Mouse (Mus musculus) c-Kit-negative CD71-positive TER-119-positive erythroid progenitor cells, embryonic 14.5 days (primary cell): ENCODE results near the gene Slc5a3.

Experiments used
- DNase-seq: peaks from one replicate; pipeline ENCODE4 v3.0.0-alpha.2; 2013; ENCODE audit warnings: low read depth, low spot score

Gene Slc5a3

DNA sequence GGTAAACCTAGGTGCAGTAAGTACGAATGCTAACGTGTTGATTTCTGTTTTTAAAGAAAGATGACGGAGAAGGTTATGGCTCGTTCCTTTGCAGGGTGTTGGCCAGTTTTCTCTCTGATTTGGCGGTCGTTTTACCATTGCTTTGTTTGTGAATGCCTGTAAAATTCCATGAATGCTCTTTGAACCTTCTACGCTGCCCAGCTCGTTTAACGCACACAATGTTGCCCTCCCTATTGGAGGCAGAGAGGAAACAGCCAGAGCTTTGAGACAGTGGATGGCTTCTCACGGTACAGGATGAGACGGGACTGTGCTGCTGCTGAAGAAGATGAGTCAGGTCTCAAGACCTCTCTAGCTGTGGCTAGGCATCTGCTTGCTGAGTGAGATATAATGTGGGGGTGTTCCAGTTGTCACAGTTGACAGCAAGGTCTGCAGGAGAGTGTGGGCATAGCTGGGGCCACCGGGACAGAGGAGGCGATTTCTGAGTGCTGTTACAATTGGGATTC lies 60.9 kb downstream of the Slc5a3 start:
- no peak for DNase-seq

DNA sequence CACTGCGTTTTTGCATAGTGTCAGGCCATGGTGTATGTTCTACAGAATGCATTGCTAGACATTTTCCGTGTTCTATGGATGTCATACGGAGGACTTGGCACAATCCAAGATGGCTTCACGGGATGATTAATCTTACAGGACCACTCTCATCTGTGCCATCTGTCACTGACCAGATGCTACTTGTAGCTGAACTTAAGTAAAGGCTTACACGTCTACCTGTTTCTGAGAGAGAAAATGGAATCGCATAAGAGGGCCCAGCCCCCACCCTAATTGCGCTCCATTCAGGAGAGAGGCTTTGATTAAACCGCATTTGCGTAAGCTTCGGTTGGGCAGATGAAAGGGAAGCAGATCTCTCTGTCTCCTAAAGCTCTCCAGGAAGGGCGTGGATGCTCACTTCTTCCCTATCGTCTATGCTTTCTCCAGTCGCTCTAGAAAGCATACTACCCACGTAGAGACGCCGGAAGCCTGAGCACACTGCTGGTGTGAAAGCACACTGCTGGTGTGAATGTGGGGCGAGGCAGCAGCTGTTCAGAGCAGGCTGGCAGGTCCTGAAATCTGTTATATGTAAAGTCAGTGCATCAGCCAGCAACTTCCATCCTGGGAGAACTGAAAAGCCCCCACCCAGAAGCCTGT lies 62.9 kb downstream of the Slc5a3 start:
- DNase-seq = no peak

DNA sequence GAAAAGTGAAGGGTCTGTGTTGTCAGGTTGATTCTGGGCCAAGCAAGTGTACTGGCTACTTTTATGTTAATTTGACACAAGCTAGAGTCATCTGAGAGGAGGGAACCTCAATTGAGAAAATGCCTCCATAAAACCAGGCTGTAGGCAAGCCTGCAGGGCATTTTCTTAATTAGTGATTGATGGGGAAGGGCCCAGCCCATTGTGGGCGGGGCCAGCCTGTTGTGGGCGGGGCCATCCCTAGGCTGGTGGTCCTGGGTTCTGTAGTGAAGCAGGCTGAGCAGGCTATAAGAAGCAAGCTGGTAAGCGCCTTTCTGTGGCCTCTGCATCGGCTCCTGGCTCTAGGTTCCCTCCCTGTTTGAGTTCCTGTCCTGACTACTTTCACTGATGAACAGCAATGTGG lies 69.1 kb downstream of the Slc5a3 start:
- no peak for DNase-seq

DNA sequence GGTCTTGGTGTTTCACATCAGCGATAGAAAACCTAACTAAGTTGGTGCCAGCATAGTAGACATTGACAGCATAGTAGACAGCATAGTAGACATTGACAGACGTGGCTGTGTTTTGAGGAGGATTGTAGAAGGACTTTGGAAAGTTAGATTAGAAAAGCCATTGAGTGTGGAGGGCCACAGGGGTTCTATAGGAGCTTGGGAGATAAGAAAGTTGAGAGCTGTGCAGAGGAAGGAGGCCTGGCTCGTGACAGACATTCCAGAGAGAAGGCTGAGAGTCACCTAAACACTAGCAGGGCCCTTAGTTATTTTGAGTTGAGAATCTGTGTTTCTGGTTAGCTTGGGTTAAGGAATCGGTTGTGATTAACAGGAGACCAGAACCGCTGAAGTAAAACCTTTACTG lies 69.5 kb downstream of the Slc5a3 start:
- no peak for DNase-seq

DNA sequence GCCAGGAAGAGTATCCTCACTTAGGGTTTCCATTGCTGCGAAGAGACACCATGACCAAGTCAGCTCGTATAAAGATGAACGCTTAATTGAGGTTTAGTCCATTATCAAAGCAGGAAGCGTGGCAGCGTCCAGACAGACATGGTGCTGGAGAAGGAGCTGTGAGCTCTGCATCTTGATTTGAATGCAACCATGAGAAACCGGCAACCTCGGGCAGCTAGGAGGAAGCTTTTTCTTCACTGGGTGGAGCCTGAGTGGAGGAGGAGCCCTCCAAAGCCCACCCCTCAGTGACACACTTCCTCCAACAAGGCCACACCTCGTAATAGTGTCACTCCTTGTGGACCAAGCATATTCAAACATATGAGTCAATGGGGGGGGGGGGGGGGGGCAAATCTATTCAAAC lies 71.7 kb downstream of the Slc5a3 start:
- no peak for DNase-seq

DNA sequence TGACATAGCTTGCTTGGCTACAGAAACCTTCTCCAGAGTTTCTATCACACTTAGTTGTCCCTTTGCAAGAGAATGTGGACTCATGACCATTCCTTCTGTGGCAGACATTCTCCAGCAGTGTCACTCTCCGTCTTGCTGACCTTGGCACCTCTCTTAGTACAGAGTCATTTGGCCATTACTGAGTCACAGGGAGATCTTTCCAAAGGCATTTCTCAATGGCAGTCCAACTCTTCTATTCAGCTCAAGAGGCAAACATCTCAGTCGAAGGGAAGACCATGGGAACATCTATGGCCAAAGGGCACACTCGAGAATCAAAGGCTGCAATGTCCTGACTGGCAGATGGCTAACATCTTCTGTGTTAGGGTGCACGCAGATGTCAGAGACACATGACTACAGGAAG lies 74.4 kb downstream of the Slc5a3 start:
- no peak for DNase-seq

DNA sequence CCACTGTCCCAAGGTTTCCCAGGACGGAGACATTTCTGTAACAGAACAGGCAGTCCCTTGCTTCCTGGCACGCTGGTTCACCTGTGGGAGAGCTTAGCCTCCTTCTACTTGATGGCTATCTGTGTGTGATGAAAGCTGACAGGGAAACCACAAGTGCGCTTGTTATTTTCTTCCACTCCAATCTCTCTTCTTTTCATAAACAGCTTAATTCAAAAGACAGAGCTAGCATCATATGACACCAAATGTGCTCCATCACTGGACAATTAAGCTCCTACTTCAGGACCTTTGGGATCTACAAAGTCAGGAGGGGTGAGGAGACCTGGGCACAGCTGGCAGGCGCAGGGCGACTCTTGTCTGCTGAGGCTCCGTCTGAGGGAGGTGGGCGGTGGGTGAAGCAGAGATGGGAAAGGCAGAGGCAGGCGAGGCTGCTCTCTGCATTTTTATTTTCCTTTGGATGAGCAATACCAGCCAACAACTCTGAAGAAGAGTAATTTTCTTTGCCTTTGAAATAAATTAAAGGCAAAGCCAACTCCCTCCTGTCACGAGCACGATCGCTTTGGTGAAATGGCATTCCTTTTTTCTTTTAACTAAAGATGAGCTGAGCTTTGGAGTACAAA lies 76.1 kb downstream of the Slc5a3 start:
- no peak for DNase-seq

DNA sequence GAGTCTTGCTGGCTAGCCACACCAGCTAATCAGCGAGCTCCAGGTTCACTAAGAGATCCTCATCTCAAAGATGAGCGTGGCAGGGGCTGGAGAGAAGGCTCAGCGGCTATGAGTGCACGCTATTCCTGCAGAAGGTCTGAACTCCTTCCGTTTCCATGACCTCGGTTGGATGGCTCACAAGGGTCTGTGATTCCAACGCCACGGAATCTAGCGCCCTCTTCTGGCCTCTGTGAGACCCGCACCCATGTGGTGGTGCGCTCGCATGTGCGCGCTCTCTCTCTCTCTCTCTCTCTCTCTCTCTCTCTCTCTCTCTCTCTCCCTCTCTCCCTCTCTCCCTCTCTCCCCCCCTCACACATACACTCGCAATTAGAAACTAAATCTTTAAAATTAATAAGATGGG lies 78.2 kb downstream of the Slc5a3 start:
- DNase-seq = no peak
